Mouse (Mus musculus): ENCODE data around the gene Map4k5.

Map4k5 gene

GRCm38 (mm10) chr12:69756015-69756414 is 137.0 kb downstream of the Map4k5 start:
- no peak for DNase-seq (ENCODE audit: low read depth, low spot score)

GRCm38 (mm10) chr12:69753936-69754335 is 139.1 kb downstream of the Map4k5 start:
- no peak for DNase-seq (ENCODE audit: low read depth, low spot score)

Data from CD4-positive helper T cell, adult 2 months (primary cell).